Mouse (Mus musculus): ENCODE measurements around the gene Galnt17. TPM values are rescaled to one million over a fixed set of nuclear protein-coding genes. Genes with fewer than 3 reads are reported as not detected.

Galnt17 gene
- polyA plus RNA-seq, 1 experiment from 2014 or later = 1.1 TPM

DNA sequence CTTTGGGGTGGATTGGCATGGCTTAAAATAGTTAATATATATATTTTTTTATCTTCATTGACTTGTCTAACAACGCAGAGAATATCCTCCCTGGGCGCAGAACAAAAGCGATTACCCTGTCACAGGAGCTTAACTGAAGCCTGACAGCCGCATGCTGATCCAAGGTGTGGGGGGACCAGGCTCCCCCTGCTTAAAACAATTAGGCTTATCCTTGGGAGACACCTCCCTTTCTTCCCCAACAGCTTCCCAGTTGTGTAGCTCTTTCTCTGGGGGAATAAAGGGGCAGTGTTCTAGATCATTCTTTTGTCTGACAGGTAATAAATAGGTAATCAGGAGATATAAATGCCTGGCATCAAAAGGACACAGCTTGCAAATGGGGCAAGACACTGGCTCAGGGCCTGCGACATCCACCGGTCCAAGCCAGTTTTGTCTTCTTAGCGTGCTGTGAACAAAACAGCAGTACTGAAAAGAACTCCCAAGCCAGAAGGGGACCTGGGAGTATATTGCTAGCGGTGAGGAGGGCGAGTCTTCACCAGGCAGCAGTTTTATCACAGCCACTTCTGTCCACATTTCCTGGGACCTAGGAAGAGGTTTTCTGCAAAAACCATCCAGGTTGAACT, 288.8 kb downstream of the Galnt17 start:
- no peak overlapping the region for H3K27ac ChIP-seq
- no peak overlapping the region for H3K4me2 ChIP-seq
- H3K9ac ChIP-seq = no peak overlapping the region
- H3K27me3 ChIP-seq = no peaks in the 10 kb centered on the region
- H3K36me3 ChIP-seq = no peaks in the 10 kb centered on the region
- no peak for ATAC-seq (replicated peaks; ENCODE audit: insufficient number of reproducible peaks, insufficient read depth, low FRiP score, low read depth)
- no peak overlapping the region for H3K4me3 ChIP-seq
- H3K4me1 ChIP-seq (replicated peaks) = no peaks in the 10 kb centered on the region
- no peaks in the 10 kb centered on the region for H3K9me3 ChIP-seq (replicated peaks)
- WGBS = 56% methylated on average over 9 of the region's 9 CpGs

DNA sequence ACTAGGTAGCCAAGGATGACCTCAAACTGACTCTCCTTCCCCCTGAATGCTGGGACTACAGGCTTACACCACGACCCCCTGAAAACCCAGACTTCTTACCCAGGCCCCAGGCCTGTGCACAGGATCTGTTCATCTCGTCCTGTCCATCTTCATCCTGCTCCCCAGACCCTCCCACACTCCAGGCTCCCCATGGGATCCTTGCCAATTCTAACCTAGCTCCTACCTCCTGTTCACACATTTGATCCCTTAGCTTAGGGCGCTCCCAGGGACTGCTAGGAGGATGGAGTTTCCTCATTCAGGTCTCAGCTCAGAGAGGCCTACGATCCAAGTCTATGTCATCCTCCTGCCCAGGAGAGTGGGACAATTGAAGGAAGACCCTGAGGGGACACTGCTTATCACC, 292.2 kb downstream of the Galnt17 start:
- Histone ChIP-seq H3K4me1 (replicated peaks) (no peaks in the 10 kb centered on the region), H3K9ac (no peak overlapping the region), H3K9me3 (replicated peaks) (no peaks in the 10 kb centered on the region), H3K4me3 (no peak overlapping the region), H3K36me3 (no peaks in the 10 kb centered on the region), H3K27ac (no peak overlapping the region), H3K27me3 (no peaks in the 10 kb centered on the region), H3K4me2 (no peak overlapping the region)
- 66% methylated on average over 4 of the region's 4 CpGs for WGBS
- no peak for ATAC-seq (replicated peaks; ENCODE audit: insufficient number of reproducible peaks, insufficient read depth, low FRiP score, low read depth)

GRCm38 (mm10) chr5:131015341-131015740, 293.0 kb downstream of the Galnt17 start:
- Histone ChIP-seq H3K9ac (no peak overlapping the region), H3K27me3 (no peaks in the 10 kb centered on the region), H3K4me2 (no peak overlapping the region), H3K4me1 (replicated peaks) (no peaks in the 10 kb centered on the region), H3K4me3 (no peak overlapping the region), H3K27ac (no peak overlapping the region), H3K36me3 (no peaks in the 10 kb centered on the region), H3K9me3 (replicated peaks) (no peaks in the 10 kb centered on the region)
- no peak for ATAC-seq (replicated peaks; ENCODE audit: insufficient number of reproducible peaks, insufficient read depth, low FRiP score, low read depth)
- WGBS = 68% methylated on average over 9 of the region's 9 CpGs

- H3K27ac ChIP-seq = no peak overlapping the region
- no peaks in the 10 kb centered on the region for H3K36me3 ChIP-seq
- no peak overlapping the region for H3K4me2 ChIP-seq
- WGBS = 70% methylated on average over 7 of the region's 7 CpGs
- no peak overlapping the region for H3K4me3 ChIP-seq
- H3K9me3 ChIP-seq (replicated peaks) = no peaks in the 10 kb centered on the region
- no peaks in the 10 kb centered on the region for H3K27me3 ChIP-seq
- no peak overlapping the region for H3K9ac ChIP-seq
- ATAC-seq (replicated peaks; ENCODE audit: insufficient number of reproducible peaks, insufficient read depth, low FRiP score, low read depth) = no peak
- H3K4me1 ChIP-seq (replicated peaks) = no peaks in the 10 kb centered on the region
Measured at GRCm38 (mm10) chr5:131013816-131014215, 294.5 kb downstream of the Galnt17 start.

DNA sequence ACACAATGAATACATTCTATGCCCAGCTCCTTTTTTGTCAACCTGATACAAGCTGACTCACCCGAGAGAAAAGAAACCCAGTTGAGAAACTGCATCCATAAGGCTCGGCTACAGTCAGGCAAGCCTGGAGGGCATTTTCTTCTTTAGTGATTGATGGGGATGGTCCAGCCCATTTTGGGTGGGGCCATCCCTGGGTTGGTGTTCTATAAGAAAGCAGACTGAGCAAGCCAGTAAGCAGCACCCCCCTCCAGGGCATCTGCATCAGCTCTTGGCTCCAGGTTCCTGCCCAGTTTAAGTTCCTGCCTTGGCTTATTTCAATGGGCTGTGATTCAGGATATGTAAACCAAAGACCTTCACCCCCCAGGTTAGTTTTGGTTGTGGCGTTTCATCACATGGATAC, 295.2 kb downstream of the Galnt17 start:
- Histone ChIP-seq H3K4me3 (no peak overlapping the region), H3K4me2 (no peak overlapping the region), H3K9ac (no peak overlapping the region), H3K36me3 (no peaks in the 10 kb centered on the region), H3K27ac (no peak overlapping the region), H3K9me3 (replicated peaks) (no peaks in the 10 kb centered on the region), H3K27me3 (no peaks in the 10 kb centered on the region), H3K4me1 (replicated peaks) (no peaks in the 10 kb centered on the region)
- 66% methylated on average over 3 of the region's 3 CpGs for WGBS
- no peak for ATAC-seq (replicated peaks; ENCODE audit: insufficient number of reproducible peaks, insufficient read depth, low FRiP score, low read depth)

DNA sequence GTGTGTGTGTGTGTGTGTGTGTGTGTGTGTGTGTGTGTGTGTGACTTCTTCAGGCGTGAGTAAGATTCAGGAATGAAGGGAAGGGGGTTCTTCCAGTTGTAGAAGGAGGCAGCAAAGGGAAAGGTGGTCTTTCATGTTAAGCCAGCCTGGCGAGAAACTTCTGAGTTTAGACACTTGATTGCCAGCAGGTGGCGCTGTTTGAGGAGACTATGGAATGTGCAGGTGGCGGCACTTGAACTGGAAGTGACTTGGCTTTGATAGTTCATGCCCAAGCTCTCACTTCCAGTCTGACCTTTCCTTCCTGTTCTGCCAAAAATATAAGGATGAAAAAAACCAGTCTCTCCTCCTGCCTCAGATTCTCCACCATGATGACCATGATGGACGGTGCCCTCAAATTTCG, 298.8 kb downstream of the Galnt17 start:
- H3K4me2 ChIP-seq = no peak overlapping the region
- 47% methylated on average over 6 of the region's 6 CpGs for WGBS
- H3K27ac ChIP-seq = no peak overlapping the region
- no peaks in the 10 kb centered on the region for H3K36me3 ChIP-seq
- H3K4me1 ChIP-seq (replicated peaks) = no peaks in the 10 kb centered on the region
- H3K9ac ChIP-seq = no peak overlapping the region
- H3K27me3 ChIP-seq = no peaks in the 10 kb centered on the region
- H3K9me3 ChIP-seq (replicated peaks) = no peaks in the 10 kb centered on the region
- ATAC-seq (replicated peaks; ENCODE audit: insufficient number of reproducible peaks, insufficient read depth, low FRiP score, low read depth) = no peak
- no peak overlapping the region for H3K4me3 ChIP-seq

DNA sequence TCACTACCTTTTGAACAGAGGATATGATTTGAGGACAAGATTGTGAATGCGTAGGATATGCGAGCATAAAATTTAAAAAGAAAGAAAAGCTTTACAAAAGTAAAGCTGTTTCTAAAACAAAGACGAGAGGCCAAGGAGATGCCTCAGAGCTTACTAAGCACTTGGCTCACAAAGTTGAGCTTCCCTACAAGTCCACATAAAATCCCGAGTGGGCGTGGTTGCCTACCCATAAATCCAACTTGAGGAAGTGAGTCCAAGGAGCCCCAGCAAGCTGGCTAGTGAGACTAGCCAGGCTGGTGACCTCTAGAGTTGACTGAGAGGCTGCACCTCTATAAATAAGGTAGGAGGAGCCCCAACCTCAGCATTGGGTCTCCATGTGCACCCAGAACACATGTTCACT, 299.8 kb downstream of the Galnt17 start:
- ATAC-seq (replicated peaks; ENCODE audit: insufficient number of reproducible peaks, insufficient read depth, low FRiP score, low read depth) = no peak
- H3K9me3 ChIP-seq (replicated peaks) = no peaks in the 10 kb centered on the region
- no peaks in the 10 kb centered on the region for H3K36me3 ChIP-seq
- H3K27ac ChIP-seq = no peak overlapping the region
- H3K4me2 ChIP-seq = no peak overlapping the region
- no peak overlapping the region for H3K9ac ChIP-seq
- H3K4me3 ChIP-seq = no peak overlapping the region
- no peaks in the 10 kb centered on the region for H3K27me3 ChIP-seq
- WGBS = 89% methylated on average over 5 of the region's 5 CpGs
- H3K4me1 ChIP-seq (replicated peaks) = no peaks in the 10 kb centered on the region

DNA sequence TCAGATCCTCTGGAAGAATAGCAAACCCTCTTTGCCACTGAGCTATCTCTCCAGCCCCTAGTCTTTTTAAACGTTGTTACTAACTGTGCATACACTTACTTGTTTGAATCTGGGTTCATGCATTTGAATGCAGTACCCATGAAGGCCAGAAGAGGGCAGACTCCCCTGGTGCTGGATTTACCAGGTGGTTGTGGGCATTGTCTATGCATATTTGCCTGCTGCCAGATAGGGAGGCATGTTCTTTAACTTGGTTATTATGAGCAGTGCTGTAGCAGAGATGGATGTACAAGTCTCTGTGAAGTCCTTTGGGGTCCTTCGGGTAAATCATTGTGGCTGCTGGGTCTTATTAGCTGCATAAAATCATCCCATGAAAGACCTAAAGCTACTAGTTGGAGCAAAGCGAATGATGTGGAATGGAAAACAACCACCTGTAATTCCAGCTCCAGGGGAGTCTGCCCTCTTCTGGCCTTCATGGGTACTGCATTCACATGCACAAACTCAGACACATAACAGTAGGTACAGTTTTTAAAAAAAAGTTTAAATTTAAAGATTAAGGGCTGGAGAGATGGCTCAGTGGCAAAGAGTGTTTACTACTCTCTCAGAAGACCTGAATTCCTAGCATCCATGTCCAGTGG, 300.3 kb downstream of the Galnt17 start:
- ATAC-seq (replicated peaks; ENCODE audit: insufficient number of reproducible peaks, insufficient read depth, low FRiP score, low read depth) = no peak
- Histone ChIP-seq H3K4me2 (no peak overlapping the region), H3K27ac (no peak overlapping the region), H3K4me3 (no peak overlapping the region), H3K9ac (no peak overlapping the region), H3K9me3 (replicated peaks) (no peaks in the 10 kb centered on the region), H3K36me3 (no peaks in the 10 kb centered on the region), H3K4me1 (replicated peaks) (no peaks in the 10 kb centered on the region), H3K27me3 (no peaks in the 10 kb centered on the region)
- WGBS = 65% methylated on average over 3 of the region's 3 CpGs

- Histone ChIP-seq H3K27ac (no peak overlapping the region), H3K4me2 (no peak overlapping the region), H3K27me3 (no peaks in the 10 kb centered on the region), H3K4me3 (no peak overlapping the region), H3K9ac (no peak overlapping the region), H3K4me1 (replicated peaks) (no peaks in the 10 kb centered on the region), H3K9me3 (replicated peaks) (no peaks in the 10 kb centered on the region), H3K36me3 (no peaks in the 10 kb centered on the region)
- 67% methylated on average over 7 of the region's 7 CpGs for WGBS
- no peak for ATAC-seq (replicated peaks; ENCODE audit: insufficient number of reproducible peaks, insufficient read depth, low FRiP score, low read depth)
Measured at GRCm38 (mm10) chr5:131007198-131007597, 301.1 kb downstream of the Galnt17 start.

DNA sequence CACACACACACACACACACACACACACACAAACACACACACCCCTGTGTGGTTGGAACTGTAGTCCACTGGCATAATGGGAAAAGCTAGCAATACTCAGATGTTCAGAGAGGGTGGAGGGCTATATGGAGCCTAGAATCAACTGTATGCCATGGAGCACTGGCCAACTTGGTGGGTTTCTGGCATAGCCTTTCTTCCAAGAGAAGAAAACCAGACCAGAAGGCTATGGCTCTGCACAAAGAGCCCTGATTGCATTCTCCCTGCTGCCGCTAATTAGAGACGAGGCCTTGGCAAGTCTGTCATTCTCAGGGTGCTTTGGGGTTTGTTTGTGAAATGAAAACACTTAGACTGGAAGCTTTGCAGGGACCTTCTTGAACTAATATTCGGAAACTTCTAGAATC, 301.8 kb downstream of the Galnt17 start:
- no peaks in the 10 kb centered on the region for H3K27me3 ChIP-seq
- WGBS = 80% methylated on average over 3 of the region's 3 CpGs
- H3K4me2 ChIP-seq = no peak overlapping the region
- no peaks in the 10 kb centered on the region for H3K9me3 ChIP-seq (replicated peaks)
- no peak overlapping the region for H3K27ac ChIP-seq
- H3K4me3 ChIP-seq = no peak overlapping the region
- ATAC-seq (replicated peaks; ENCODE audit: insufficient number of reproducible peaks, insufficient read depth, low FRiP score, low read depth) = no peak
- H3K36me3 ChIP-seq = no peaks in the 10 kb centered on the region
- H3K4me1 ChIP-seq (replicated peaks) = no peaks in the 10 kb centered on the region
- no peak overlapping the region for H3K9ac ChIP-seq

DNA sequence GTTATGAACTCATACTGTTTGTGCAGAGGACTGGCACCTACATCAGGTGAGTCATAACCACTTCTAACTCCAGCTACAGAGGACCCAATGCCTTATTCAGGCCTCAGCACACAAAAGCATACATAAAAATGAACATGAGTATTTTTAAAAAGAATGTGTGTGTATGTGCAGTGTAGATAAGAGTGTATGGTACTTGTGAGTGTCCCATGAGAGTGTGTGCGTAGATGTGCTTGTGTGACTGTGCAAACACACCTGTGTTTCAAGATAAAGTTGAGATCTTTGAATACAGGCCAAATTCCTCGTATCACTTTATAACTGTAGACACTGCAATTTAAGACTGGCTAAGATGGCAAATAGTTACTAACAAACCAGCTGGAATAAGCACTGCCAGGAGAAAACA, 307.7 kb downstream of the Galnt17 start:
- Histone ChIP-seq H3K4me2 (no peak overlapping the region), H3K4me1 (replicated peaks) (no peaks in the 10 kb centered on the region), H3K27me3 (no peaks in the 10 kb centered on the region), H3K27ac (no peak overlapping the region), H3K4me3 (no peak overlapping the region), H3K36me3 (no peaks in the 10 kb centered on the region), H3K9ac (no peak overlapping the region), H3K9me3 (replicated peaks) (no peaks in the 10 kb centered on the region)
- WGBS = 67% methylated on average over 2 of the region's 2 CpGs
- ATAC-seq (replicated peaks; ENCODE audit: insufficient number of reproducible peaks, insufficient read depth, low FRiP score, low read depth) = no peak

DNA sequence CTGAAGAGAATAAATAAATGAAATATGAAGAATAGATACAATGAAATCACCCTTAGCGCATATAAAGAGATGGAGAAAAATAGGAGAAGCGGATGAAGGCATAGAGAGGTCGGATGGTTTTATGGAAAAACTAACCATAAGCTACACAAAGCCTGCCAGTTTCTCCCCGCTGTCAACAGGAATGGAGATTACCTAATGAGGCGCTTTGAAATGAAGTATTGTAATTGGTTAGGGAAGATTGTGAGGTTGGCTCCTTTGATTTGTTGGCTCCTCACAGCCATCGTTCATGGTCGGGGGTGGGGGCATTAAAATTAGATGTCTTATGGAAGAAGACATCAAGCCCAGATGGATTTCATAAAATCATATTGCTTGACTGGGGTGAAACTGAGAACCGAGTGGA, 329.0 kb downstream of the Galnt17 start:
- Histone ChIP-seq H3K4me3 (no peak overlapping the region), H3K27me3 (no peaks in the 10 kb centered on the region), H3K9ac (no peak overlapping the region), H3K4me1 (replicated peaks) (no peaks in the 10 kb centered on the region), H3K9me3 (replicated peaks) (no peaks in the 10 kb centered on the region), H3K36me3 (no peaks in the 10 kb centered on the region), H3K27ac (no peak overlapping the region), H3K4me2 (no peak overlapping the region)
- WGBS = 69% methylated on average over 8 of the region's 8 CpGs
- no peak for ATAC-seq (replicated peaks; ENCODE audit: insufficient number of reproducible peaks, insufficient read depth, low FRiP score, low read depth)
